Mouse (Mus musculus) liver, embryonic 13.5 days (tissue): Measurements from ENCODE around the gene Tet3. TPM values are rescaled to one million over a fixed set of nuclear protein-coding genes. Genes with fewer than 3 reads are reported as not detected.
A peak's percentile ranks its signal among the peaks of the same experiment; 100 is the strongest.

ENCODE experiments used
- ATAC-seq: fragments of 200-750 bp; cut with Nextera tagmentation; 2 replicates; pipeline ENCODE4 v1.8.0; 2017; ENCODE audit warnings: low read depth, mild to moderate bottlenecking, moderate number of reproducible peaks, moderate library complexity
- DNase-seq: peaks from one replicate; pipeline ENCODE4 v3.0.0; 2022
- H3K27ac ChIP-seq: fragments of 300-500 bp; sonication (generic); 2 replicates; pipeline ENCODE4 v1.5.1; 2015; ENCODE audit warnings: moderate library complexity, mild to moderate bottlenecking, inconsistent platforms
- H3K27me3 ChIP-seq: fragments of 300-500 bp; sonication (generic); 2 replicates; pipeline ENCODE4 v1.6.1; 2015; ENCODE audit warnings: mild to moderate bottlenecking, inconsistent platforms
- H3K36me3 ChIP-seq: fragments of 300-500 bp; sonication (generic); 2 replicates; pipeline ENCODE4 v1.6.1; 2015; ENCODE audit warnings: mild to moderate bottlenecking, inconsistent platforms
- H3K4me1 ChIP-seq: fragments of 300-500 bp; sonication (generic); replicated peaks from 2 replicates; pipeline ENCODE4 v1.6.1; 2015; ENCODE audit warnings: inconsistent platforms
- H3K4me2 ChIP-seq: fragments of 300-500 bp; sonication (generic); 2 replicates; pipeline ENCODE4 v1.6.1; 2015; ENCODE audit warnings: inconsistent platforms, mild to moderate bottlenecking, moderate library complexity
- H3K4me3 ChIP-seq: fragments of 300-500 bp; sonication (generic); replicated peaks from 2 replicates; pipeline ENCODE4 v1.5.1; 2015; ENCODE audit warnings: mild to moderate bottlenecking, inconsistent platforms
- H3K9ac ChIP-seq: fragments of 300-500 bp; sonication (generic); 2 replicates; pipeline ENCODE4 v1.6.1; 2015; ENCODE audit warnings: mild to moderate bottlenecking, inconsistent platforms
- H3K9me3 ChIP-seq: fragments of 300-500 bp; sonication (generic); replicated peaks from 2 replicates; pipeline ENCODE4 v1.6.1; 2016; ENCODE audit warnings: inconsistent platforms
- WGBS: fragments of 180-500 bp; shearing (Covaris S2); methylation state at CpG from one replicate; pipeline ENCODE4 v1.1.7; 2015; ENCODE audit not compliant: insufficient replicate concordance; 5-methylcytosine and 5-hydroxymethylcytosine counted together
- polyA plus RNA-seq: library from polyadenylated mRNA; unstranded; fragments of >200 nt; fragmentation: Nextera tagmentation; extraction: Ambion mirVana; gene quantifications from 2 replicates; pipeline ENCODE4 v1.2.1, GENCODE M21; 2015

Gene Tet3
- polyA plus RNA-seq, 1 experiment from 2014 or later = 10.4 TPM

GRCm38 (mm10) chr6:83423400-83424052 lies 35.4 kb downstream of the Tet3 start:
- ATAC-seq (no peak), DNase-seq (no peak)
- H3K27ac ChIP-seq = no peak overlapping the region
- H3K36me3 ChIP-seq = peaks cover 40% of the 10 kb centered on the region
- WGBS = 73% methylated on average over 8 of the region's 8 CpGs
- H3K9me3 ChIP-seq = no peaks in the 10 kb centered on the region
- H3K27me3 ChIP-seq = no peaks in the 10 kb centered on the region
- H3K9ac ChIP-seq = no peak overlapping the region
- peaks cover 50% of the 10 kb centered on the region for H3K4me1 ChIP-seq
- H3K4me3 ChIP-seq = no peak overlapping the region
- H3K4me2 ChIP-seq = no peak overlapping the region

- Histone ChIP-seq H3K27me3 (no peaks in the 10 kb centered on the region), H3K9me3 (no peaks in the 10 kb centered on the region), H3K36me3 (peaks cover 26% of the 10 kb centered on the region; the same call in 1 of the 2 replicates), H3K9ac (no peak overlapping the region), H3K4me2 (no peak overlapping the region), H3K4me1 (peaks cover 48% of the 10 kb centered on the region), H3K27ac (no peak overlapping the region), H3K4me3 (no peak overlapping the region)
- DNase-seq (no peak), ATAC-seq (peak; percentile 22; the same call in 1 of the 2 replicates)
- WGBS = 56% methylated on average over 11 of the region's 11 CpGs
These were observed 36.8 kb downstream of the Tet3 start for GRCm38 (mm10) chr6:83421866-83422649.

- H3K4me2 ChIP-seq = no peak overlapping the region
- H3K4me3 ChIP-seq = no peak overlapping the region
- H3K27ac ChIP-seq = no peak overlapping the region
- no peaks in the 10 kb centered on the region for H3K27me3 ChIP-seq
- no peak for DNase-seq
- no peaks in the 10 kb centered on the region for H3K9me3 ChIP-seq
- ATAC-seq = no peak
- peaks cover 15% of the 10 kb centered on the region; the same call in 1 of the 2 replicates for H3K36me3 ChIP-seq
- H3K4me1 ChIP-seq = peaks cover 64% of the 10 kb centered on the region
- 75% methylated on average over 3 of the region's 3 CpGs for WGBS
- H3K9ac ChIP-seq = no peak overlapping the region
These were observed 39.4 kb downstream of the Tet3 start for GRCm38 (mm10) chr6:83419516-83419915.

GRCm38 (mm10) chr6:83417531-83417930 lies 41.4 kb downstream of the Tet3 start:
- Histone ChIP-seq H3K4me3 (no peak overlapping the region), H3K27ac (no peak overlapping the region), H3K36me3 (peaks cover 19% of the 10 kb centered on the region; the same call in 1 of the 2 replicates), H3K27me3 (no peaks in the 10 kb centered on the region), H3K4me2 (no peak overlapping the region), H3K9me3 (no peaks in the 10 kb centered on the region), H3K4me1 (peaks cover 72% of the 10 kb centered on the region), H3K9ac (no peak overlapping the region)
- ATAC-seq = no peak
- no peak for DNase-seq
- WGBS = 54% methylated on average over 3 of the region's 3 CpGs

GRCm38 (mm10) chr6:83417104-83417502 lies 41.8 kb downstream of the Tet3 start:
- H3K9ac ChIP-seq = no peak overlapping the region
- peaks cover 72% of the 10 kb centered on the region for H3K4me1 ChIP-seq
- DNase-seq (no peak), ATAC-seq (no peak)
- H3K9me3 ChIP-seq = no peaks in the 10 kb centered on the region
- no peaks in the 10 kb centered on the region for H3K27me3 ChIP-seq
- peaks cover 23% of the 10 kb centered on the region; the same call in 1 of the 2 replicates for H3K36me3 ChIP-seq
- H3K4me2 ChIP-seq = no peak overlapping the region
- no peak overlapping the region for H3K4me3 ChIP-seq
- H3K27ac ChIP-seq = no peak overlapping the region
- WGBS = 76% methylated on average over 2 of the region's 2 CpGs

- peaks cover 26% of the 10 kb centered on the region; the same call in 1 of the 2 replicates for H3K36me3 ChIP-seq
- no peak overlapping the region for H3K9ac ChIP-seq
- H3K9me3 ChIP-seq = no peaks in the 10 kb centered on the region
- no peak overlapping the region for H3K4me3 ChIP-seq
- 66% methylated on average over 3 of the region's 3 CpGs for WGBS
- H3K27me3 ChIP-seq = no peaks in the 10 kb centered on the region
- no peak for DNase-seq
- H3K27ac ChIP-seq = no peak overlapping the region
- peaks cover 72% of the 10 kb centered on the region for H3K4me1 ChIP-seq
- no peak overlapping the region for H3K4me2 ChIP-seq
- no peak for ATAC-seq
These were observed 42.4 kb downstream of the Tet3 start for GRCm38 (mm10) chr6:83416261-83417103.

- ATAC-seq (no peak), DNase-seq (no peak)
- WGBS = 73% methylated on average over 12 of the region's 12 CpGs
These were observed 43.4 kb downstream of the Tet3 start for GRCm38 (mm10) chr6:83415356-83415940.

GRCm38 (mm10) chr6:83414601-83415355 lies 44.1 kb downstream of the Tet3 start:
- H3K27ac ChIP-seq = no peak overlapping the region
- WGBS = 81% methylated on average over 9 of the region's 9 CpGs
- peaks cover 26% of the 10 kb centered on the region; the same call in 1 of the 2 replicates for H3K36me3 ChIP-seq
- H3K27me3 ChIP-seq = no peaks in the 10 kb centered on the region
- no peak overlapping the region for H3K4me3 ChIP-seq
- no peak overlapping the region for H3K4me2 ChIP-seq
- H3K9me3 ChIP-seq = no peaks in the 10 kb centered on the region
- no peak for DNase-seq
- ATAC-seq = no peak
- H3K9ac ChIP-seq = no peak overlapping the region
- H3K4me1 ChIP-seq = peaks cover 86% of the 10 kb centered on the region

More at GRCm38 (mm10) chr6:83415356-83415940, 43.4 kb downstream of the Tet3 start:
- H3K4me3 ChIP-seq = no peak overlapping the region
- peaks cover 26% of the 10 kb centered on the region; the same call in 1 of the 2 replicates for H3K36me3 ChIP-seq
- H3K27me3 ChIP-seq = no peaks in the 10 kb centered on the region
- H3K9ac ChIP-seq = no peak overlapping the region
- H3K9me3 ChIP-seq = no peaks in the 10 kb centered on the region
- peaks cover 79% of the 10 kb centered on the region for H3K4me1 ChIP-seq
- H3K27ac ChIP-seq = no peak overlapping the region
- H3K4me2 ChIP-seq = no peak overlapping the region

- ATAC-seq = no peak
- peaks cover 96% of the 10 kb centered on the region for H3K4me1 ChIP-seq
- H3K9ac ChIP-seq = no peak overlapping the region
- no peaks in the 10 kb centered on the region for H3K9me3 ChIP-seq
- DNase-seq = no peak
- no peak overlapping the region for H3K27ac ChIP-seq
- peaks cover 24% of the 10 kb centered on the region; the same call in 1 of the 2 replicates for H3K36me3 ChIP-seq
- no peaks in the 10 kb centered on the region for H3K27me3 ChIP-seq
- H3K4me2 ChIP-seq = no peak overlapping the region
- H3K4me3 ChIP-seq = no peak overlapping the region
- WGBS = 67% methylated on average over 1 of the region's 1 CpGs
These were observed 45.2 kb downstream of the Tet3 start for GRCm38 (mm10) chr6:83413686-83414085.

- Histone ChIP-seq H3K4me3 (no peak overlapping the region), H3K27me3 (no peaks in the 10 kb centered on the region), H3K4me2 (no peak overlapping the region), H3K9me3 (no peaks in the 10 kb centered on the region), H3K36me3 (peaks cover 27% of the 10 kb centered on the region; the same call in 1 of the 2 replicates), H3K27ac (no peak overlapping the region), H3K9ac (no peak overlapping the region), H3K4me1 (peaks cover 97% of the 10 kb centered on the region)
- WGBS = 47% methylated on average over 5 of the region's 5 CpGs
- no peak for ATAC-seq
- no peak for DNase-seq
These were observed 46.0 kb downstream of the Tet3 start for GRCm38 (mm10) chr6:83412854-83413401.
